Mouse (Mus musculus): Measurements from ENCODE around the gene Olfr1440. TPM values are rescaled to one million over a fixed set of nuclear protein-coding genes. Genes with fewer than 3 reads are reported as not detected.

Olfr1440 gene
- polyA plus RNA-seq (2014; fragmentation: Nextera tagmentation; extraction: Ambion mirVana), result not detected in 2 replicates

DNA sequence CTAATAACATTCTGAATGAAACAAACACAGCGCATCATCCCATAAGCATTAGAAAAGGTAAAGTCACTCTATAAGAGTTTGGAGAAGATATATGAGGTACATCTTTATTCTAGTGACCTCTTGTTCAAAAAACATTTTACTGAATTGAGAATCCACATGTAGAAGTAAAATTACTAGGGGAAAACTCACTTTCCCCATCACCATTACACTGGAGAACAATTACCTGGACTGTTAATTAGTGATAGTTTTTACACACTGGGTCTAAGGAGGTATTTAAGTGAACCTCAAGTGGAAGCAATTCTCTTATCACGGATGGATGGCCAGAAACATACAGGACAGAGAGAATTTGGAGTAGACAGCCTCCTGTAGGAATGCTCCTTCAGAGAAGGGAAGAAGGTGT is at the start of gene Olfr1440:
TSS of gene Olfr1440 (plus strand) at position 301 of the 400 bp plus-strand sequence.
- H3K36me3 ChIP-seq (ENCODE audit: control insufficient read depth, insufficient read depth, low read length), result no peaks in the 10 kb centered on the region
- no peaks in the 10 kb centered on the region for H3K27me3 ChIP-seq (ENCODE audit: control insufficient read depth, insufficient read depth, low read length)
- H3K27ac ChIP-seq (ENCODE audit: low read depth, low read length), result no peak within 1 kb of the TSS
- H3K4me2 ChIP-seq (ENCODE audit: low read depth), result no peak within 1 kb of the TSS
- ATAC-seq (ENCODE audit: insufficient read depth, low FRiP score, low TSS enrichment) (no peak), DNase-seq (ENCODE audit: low spot score) (no peak)
- no peak within 1 kb of the TSS for H3K4me3 ChIP-seq (ENCODE audit: low read depth, low read length)
- H3K9ac ChIP-seq (ENCODE audit: low read length), result no peak within 1 kb of the TSS
- no peaks in the 10 kb centered on the region for H3K4me1 ChIP-seq (ENCODE audit: control insufficient read depth, insufficient read depth, low read length)
- WGBS, result 90% methylated on average over 2 of the region's 2 CpGs
- no peaks in the 10 kb centered on the region; the same call in 1 of the 2 replicates for H3K9me3 ChIP-seq (ENCODE audit: control insufficient read depth, low read length)

DNA sequence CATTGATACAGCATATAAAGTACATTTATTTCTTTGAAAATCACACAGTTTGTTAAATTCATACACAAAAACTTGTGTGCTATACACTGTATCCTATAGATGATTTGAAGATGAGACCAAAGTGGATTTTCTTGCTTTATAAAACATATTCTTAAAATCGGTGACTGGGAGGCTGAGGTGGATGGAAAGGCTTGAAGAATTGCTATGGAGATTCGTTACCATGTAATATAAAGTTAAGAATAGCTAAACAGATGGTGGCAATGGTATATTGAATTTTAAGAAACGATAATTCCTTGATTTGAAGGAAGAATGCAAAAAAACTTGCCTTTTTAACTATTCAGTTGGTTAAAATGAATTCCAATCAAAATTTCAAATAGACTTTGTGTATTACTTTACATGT is 14.1 kb upstream of the Olfr1440 start:
- Histone ChIP-seq H3K9me3 (ENCODE audit: control insufficient read depth, low read length) (no peaks in the 10 kb centered on the region), H3K4me3 (ENCODE audit: low read depth, low read length) (no peak overlapping the region), H3K27ac (ENCODE audit: low read depth, low read length) (no peak overlapping the region), H3K27me3 (ENCODE audit: control insufficient read depth, insufficient read depth, low read length) (no peaks in the 10 kb centered on the region), H3K4me2 (ENCODE audit: low read depth) (no peak overlapping the region), H3K9ac (ENCODE audit: low read length) (no peak overlapping the region), H3K4me1 (ENCODE audit: control insufficient read depth, insufficient read depth, low read length) (no peaks in the 10 kb centered on the region), H3K36me3 (ENCODE audit: control insufficient read depth, insufficient read depth, low read length) (no peaks in the 10 kb centered on the region)
- 79% methylated on average over 3 of the region's 3 CpGs for WGBS
- ATAC-seq (ENCODE audit: insufficient read depth, low FRiP score, low TSS enrichment) (no peak), DNase-seq (ENCODE audit: low spot score) (no peak)

DNA sequence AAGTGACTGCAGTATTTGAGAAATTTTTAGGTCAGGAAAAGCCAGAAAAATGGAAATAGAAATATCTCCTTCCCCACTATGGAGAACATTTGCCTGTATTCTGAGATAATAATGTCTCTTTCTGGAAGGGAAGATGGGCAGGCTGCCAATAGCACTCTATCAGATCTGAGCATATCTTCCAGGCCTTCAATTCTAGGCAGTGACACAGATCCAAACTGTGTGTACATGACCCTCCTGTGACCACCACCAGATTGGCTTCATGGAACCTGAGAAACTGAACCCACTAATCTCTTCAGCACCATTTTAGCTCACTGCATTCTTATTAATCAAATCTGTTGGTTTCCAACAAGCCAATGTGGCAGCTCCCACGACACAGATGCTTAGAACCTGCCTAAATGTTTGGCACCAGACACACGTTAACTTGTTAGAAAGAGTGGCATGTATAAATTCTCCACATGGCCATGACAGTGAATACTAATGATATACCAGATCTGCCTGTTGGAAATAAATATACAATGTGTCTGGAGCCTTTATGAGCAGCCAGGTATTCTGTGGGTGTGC is 12.5 kb upstream of the Olfr1440 start:
- DNase-seq (ENCODE audit: low spot score) (no peak), ATAC-seq (ENCODE audit: insufficient read depth, low FRiP score, low TSS enrichment) (no peak)
- no peaks in the 10 kb centered on the region for H3K27me3 ChIP-seq (ENCODE audit: control insufficient read depth, insufficient read depth, low read length)
- no peak overlapping the region for H3K4me3 ChIP-seq (ENCODE audit: low read depth, low read length)
- 69% methylated on average over 2 of the region's 2 CpGs for WGBS
- no peak overlapping the region for H3K27ac ChIP-seq (ENCODE audit: low read depth, low read length)
- no peak overlapping the region for H3K4me2 ChIP-seq (ENCODE audit: low read depth)
- no peaks in the 10 kb centered on the region for H3K9me3 ChIP-seq (ENCODE audit: control insufficient read depth, low read length)
- H3K9ac ChIP-seq (ENCODE audit: low read length), result no peak overlapping the region
- no peaks in the 10 kb centered on the region for H3K4me1 ChIP-seq (ENCODE audit: control insufficient read depth, insufficient read depth, low read length)
- H3K36me3 ChIP-seq (ENCODE audit: control insufficient read depth, insufficient read depth, low read length), result no peaks in the 10 kb centered on the region

DNA sequence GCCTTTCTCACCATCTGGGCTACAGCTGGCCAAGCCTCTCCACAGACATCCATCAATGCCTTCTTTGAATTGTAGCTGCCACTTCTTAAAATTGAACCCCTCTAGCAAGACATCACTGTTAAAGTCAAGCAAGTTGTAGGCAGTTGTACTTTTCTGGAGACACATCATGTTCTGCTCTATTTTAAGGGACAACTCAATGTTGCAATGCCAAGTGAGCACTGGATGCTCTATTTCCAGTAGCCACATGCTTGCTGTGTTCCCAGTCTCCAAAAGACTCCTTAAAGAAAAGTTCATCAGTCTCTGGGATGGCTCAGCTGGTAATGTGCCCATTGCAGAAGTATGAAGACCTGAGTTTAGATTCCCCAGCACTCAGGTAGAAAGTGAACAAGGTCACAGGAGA is 26.7 kb downstream of the Olfr1440 start:
- no peak overlapping the region for H3K9ac ChIP-seq (ENCODE audit: low read length)
- no peak for ATAC-seq (ENCODE audit: insufficient read depth, low FRiP score, low TSS enrichment)
- H3K4me2 ChIP-seq (ENCODE audit: low read depth), result no peak overlapping the region
- no peak for DNase-seq (ENCODE audit: low spot score)
- no peaks in the 10 kb centered on the region for H3K27me3 ChIP-seq (ENCODE audit: control insufficient read depth, insufficient read depth, low read length)
- H3K27ac ChIP-seq (ENCODE audit: low read depth, low read length), result no peak overlapping the region
- H3K9me3 ChIP-seq (ENCODE audit: control insufficient read depth, low read length), result no peaks in the 10 kb centered on the region
- no peak overlapping the region for H3K4me3 ChIP-seq (ENCODE audit: low read depth, low read length)
- no peaks in the 10 kb centered on the region for H3K4me1 ChIP-seq (ENCODE audit: control insufficient read depth, insufficient read depth, low read length)
- no peaks in the 10 kb centered on the region for H3K36me3 ChIP-seq (ENCODE audit: control insufficient read depth, insufficient read depth, low read length)

DNA sequence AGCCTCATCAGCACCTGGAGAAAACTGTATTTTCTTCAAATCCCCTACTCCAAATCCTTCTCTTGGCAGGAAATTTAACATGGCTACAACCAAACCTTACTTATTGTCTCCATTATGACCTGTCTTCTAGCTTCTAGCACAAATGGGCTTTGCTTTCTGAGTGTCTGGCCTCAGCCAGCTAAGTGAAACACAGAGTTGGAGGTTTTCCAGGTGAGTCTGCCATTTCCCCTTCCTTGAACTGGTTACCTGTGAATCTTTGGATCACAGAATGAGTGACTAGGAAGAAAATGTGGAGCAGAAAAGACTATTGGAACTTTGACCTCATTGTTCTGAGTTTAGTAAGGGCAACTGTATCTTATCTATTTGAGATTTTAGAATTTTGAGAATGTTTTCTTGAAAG is 30.3 kb downstream of the Olfr1440 start, which contains the start of gene Olfr1441:
TSS of gene Olfr1441 (plus strand) at position 73 of the 400 bp plus-strand sequence.
- Histone ChIP-seq H3K9me3 (ENCODE audit: control insufficient read depth, low read length) (no peaks in the 10 kb centered on the region), H3K4me1 (ENCODE audit: control insufficient read depth, insufficient read depth, low read length) (no peaks in the 10 kb centered on the region), H3K4me3 (ENCODE audit: low read depth, low read length) (no peak within 1 kb of the TSS), H3K9ac (ENCODE audit: low read length) (no peak within 1 kb of the TSS), H3K4me2 (ENCODE audit: low read depth) (no peak within 1 kb of the TSS), H3K27ac (ENCODE audit: low read depth, low read length) (no peak within 1 kb of the TSS), H3K36me3 (ENCODE audit: control insufficient read depth, insufficient read depth, low read length) (no peaks in the 10 kb centered on the region), H3K27me3 (ENCODE audit: control insufficient read depth, insufficient read depth, low read length) (no peaks in the 10 kb centered on the region)
- no peak for ATAC-seq (ENCODE audit: insufficient read depth, low FRiP score, low TSS enrichment)
- no peak for DNase-seq (ENCODE audit: low spot score)

DNA sequence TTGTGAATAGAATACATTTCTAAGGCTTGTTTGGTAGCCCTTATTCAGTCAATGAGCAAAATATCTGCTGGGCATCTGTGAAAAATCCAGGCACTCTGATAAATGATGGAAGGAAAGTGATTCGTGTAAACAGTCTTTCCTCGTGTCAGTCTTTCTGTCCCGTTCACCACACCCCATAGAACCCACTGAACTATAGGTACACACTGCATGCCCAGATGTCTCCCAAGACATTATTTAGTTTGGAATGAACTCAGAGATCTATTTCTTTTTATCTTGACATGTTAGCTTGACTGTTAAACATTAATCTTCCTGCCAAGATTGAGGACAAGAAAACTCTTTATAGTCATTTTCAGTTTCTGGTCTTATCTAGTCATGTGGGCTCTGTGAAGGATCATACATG is 31.2 kb downstream of the Olfr1440 start:
- no peak overlapping the region for H3K4me3 ChIP-seq (ENCODE audit: low read depth, low read length)
- H3K36me3 ChIP-seq (ENCODE audit: control insufficient read depth, insufficient read depth, low read length), result no peaks in the 10 kb centered on the region
- DNase-seq (ENCODE audit: low spot score) (no peak), ATAC-seq (ENCODE audit: insufficient read depth, low FRiP score, low TSS enrichment) (no peak)
- no peaks in the 10 kb centered on the region for H3K4me1 ChIP-seq (ENCODE audit: control insufficient read depth, insufficient read depth, low read length)
- H3K27ac ChIP-seq (ENCODE audit: low read depth, low read length), result no peak overlapping the region
- H3K9ac ChIP-seq (ENCODE audit: low read length), result no peak overlapping the region
- H3K9me3 ChIP-seq (ENCODE audit: control insufficient read depth, low read length), result no peaks in the 10 kb centered on the region
- no peak overlapping the region for H3K4me2 ChIP-seq (ENCODE audit: low read depth)
- WGBS, result 90% methylated on average over 3 of the region's 3 CpGs
- no peaks in the 10 kb centered on the region for H3K27me3 ChIP-seq (ENCODE audit: control insufficient read depth, insufficient read depth, low read length)

DNA sequence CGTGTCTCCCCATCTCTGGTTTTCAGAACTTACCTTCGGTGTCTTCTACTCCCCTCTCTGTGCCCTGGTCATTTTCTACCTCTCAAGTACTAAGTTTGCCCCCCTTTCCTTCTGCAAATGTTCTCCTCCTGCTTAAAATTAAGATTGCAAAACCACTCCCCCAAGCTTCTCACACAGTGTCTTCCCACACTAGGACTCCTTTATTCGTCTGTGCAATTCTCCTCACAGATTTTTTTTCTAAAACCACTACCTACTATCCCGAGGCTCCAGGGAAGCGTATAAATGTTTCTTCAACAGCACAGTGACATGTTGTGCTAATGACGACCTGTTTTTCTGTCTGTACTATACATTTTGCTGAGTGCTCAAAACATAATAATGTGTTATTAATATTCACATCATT is 33.5 kb downstream of the Olfr1440 start:
- Histone ChIP-seq H3K9me3 (ENCODE audit: control insufficient read depth, low read length) (no peaks in the 10 kb centered on the region), H3K27ac (ENCODE audit: low read depth, low read length) (no peak overlapping the region), H3K4me2 (ENCODE audit: low read depth) (no peak overlapping the region), H3K9ac (ENCODE audit: low read length) (no peak overlapping the region), H3K4me3 (ENCODE audit: low read depth, low read length) (no peak overlapping the region), H3K4me1 (ENCODE audit: control insufficient read depth, insufficient read depth, low read length) (no peaks in the 10 kb centered on the region), H3K27me3 (ENCODE audit: control insufficient read depth, insufficient read depth, low read length) (no peaks in the 10 kb centered on the region), H3K36me3 (ENCODE audit: control insufficient read depth, insufficient read depth, low read length) (no peaks in the 10 kb centered on the region)
- DNase-seq (ENCODE audit: low spot score) (no peak), ATAC-seq (ENCODE audit: insufficient read depth, low FRiP score, low TSS enrichment) (no peak)
- 83% methylated on average over 6 of the region's 6 CpGs for WGBS

DNA sequence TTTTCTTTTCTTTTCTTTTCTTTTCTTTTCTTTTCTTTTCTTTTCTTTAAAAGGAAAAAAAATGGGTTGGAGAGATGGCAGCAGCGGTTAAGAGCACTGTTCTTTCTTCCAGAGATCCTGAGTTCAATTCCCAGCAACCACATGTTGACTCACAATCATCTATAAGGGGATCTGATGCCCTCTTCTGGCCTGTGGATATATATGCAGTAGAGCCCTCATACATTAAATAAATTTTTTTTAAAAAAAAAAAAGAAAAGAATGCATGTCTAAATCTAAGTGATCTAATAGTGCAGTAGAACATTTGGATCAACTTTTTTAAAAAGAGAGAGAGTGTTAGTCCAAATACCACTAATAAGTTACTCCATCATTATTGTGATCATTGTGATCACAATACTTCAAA is 34.6 kb downstream of the Olfr1440 start:
- no peak for DNase-seq (ENCODE audit: low spot score)
- Histone ChIP-seq H3K9ac (ENCODE audit: low read length) (no peak overlapping the region), H3K27me3 (ENCODE audit: control insufficient read depth, insufficient read depth, low read length) (no peaks in the 10 kb centered on the region), H3K4me3 (ENCODE audit: low read depth, low read length) (no peak overlapping the region), H3K27ac (ENCODE audit: low read depth, low read length) (no peak overlapping the region), H3K36me3 (ENCODE audit: control insufficient read depth, insufficient read depth, low read length) (no peaks in the 10 kb centered on the region), H3K4me2 (ENCODE audit: low read depth) (no peak overlapping the region), H3K9me3 (ENCODE audit: control insufficient read depth, low read length) (no peaks in the 10 kb centered on the region), H3K4me1 (ENCODE audit: control insufficient read depth, insufficient read depth, low read length) (no peaks in the 10 kb centered on the region)
- ATAC-seq (ENCODE audit: insufficient read depth, low FRiP score, low TSS enrichment), result no peak
- WGBS, result 81% methylated on average over 1 of the region's 1 CpGs

DNA sequence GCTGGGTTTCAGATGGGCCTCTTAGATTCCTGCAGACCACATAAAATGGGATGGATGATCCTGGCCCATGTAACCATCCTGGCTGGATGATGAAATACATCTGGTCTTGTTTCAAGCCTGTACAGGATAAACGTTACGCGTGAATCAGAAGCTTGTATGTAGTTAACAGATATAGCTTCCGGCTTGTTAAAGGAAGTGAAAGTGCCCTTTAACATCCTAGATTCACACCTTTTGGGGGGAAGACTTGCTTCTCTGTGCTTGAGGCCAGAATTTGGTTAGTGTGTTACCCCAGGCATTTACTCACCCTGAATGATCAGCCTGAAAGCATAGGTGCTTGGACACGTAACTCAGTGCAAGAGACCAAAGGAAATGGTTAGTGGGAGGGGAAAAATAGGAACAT is 40.0 kb downstream of the Olfr1440 start:
- Histone ChIP-seq H3K27me3 (ENCODE audit: control insufficient read depth, insufficient read depth, low read length) (no peaks in the 10 kb centered on the region), H3K9me3 (ENCODE audit: control insufficient read depth, low read length) (no peaks in the 10 kb centered on the region), H3K36me3 (ENCODE audit: control insufficient read depth, insufficient read depth, low read length) (no peaks in the 10 kb centered on the region), H3K9ac (ENCODE audit: low read length) (no peak overlapping the region), H3K4me3 (ENCODE audit: low read depth, low read length) (no peak overlapping the region), H3K4me2 (ENCODE audit: low read depth) (no peak overlapping the region), H3K27ac (ENCODE audit: low read depth, low read length) (no peak overlapping the region), H3K4me1 (ENCODE audit: control insufficient read depth, insufficient read depth, low read length) (no peaks in the 10 kb centered on the region)
- no peak for DNase-seq (ENCODE audit: low spot score)
- no peak for ATAC-seq (ENCODE audit: insufficient read depth, low FRiP score, low TSS enrichment)
- 92% methylated on average over 5 of the region's 5 CpGs for whole genome bisulfite sequencing

Data from neural tube, embryonic 11.5 days (tissue).